Mouse (Mus musculus): ENCODE data around the gene Syde1.
A peak's percentile ranks its signal among the peaks of the same experiment; 100 is the strongest.

The Syde1 gene

DNA sequence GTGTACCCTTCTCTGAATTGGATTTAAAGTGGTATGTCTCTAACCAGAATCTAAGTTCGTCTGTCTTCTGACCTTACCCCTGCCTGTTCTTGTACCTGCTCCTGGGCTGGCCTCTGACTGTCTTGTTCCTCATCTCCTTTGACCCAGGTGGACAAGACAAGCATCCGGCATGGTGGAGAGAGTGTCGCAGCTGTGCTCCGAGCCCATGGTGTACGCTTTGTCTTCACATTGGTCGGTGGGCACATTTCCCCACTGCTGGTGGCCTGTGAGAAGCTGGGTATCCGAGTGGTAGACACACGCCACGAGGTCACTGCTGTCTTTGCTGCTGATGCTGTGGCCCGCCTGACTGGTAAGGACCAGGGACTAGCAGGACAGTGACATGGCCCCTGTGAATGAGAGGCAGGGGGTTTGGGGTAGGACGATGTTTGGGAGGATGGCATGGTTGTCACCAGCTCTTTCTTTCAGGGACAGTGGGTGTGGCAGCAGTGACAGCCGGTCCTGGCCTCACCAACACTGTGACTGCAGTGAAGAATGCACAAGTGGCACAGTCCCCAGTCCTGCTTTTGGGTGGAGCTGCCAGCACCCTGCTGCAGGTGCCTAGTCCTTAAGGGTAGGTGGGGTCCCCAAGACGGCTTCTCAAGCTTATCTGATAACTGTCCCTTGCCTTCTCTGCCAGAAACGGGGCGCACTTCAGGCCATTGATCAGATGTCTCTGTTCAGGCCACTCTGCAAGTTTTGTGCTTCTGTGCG, 15.2 kb downstream of the Syde1 start:
- DNase-seq (ENCODE audit: extremely low read depth, insufficient read length, low spot score), result no peak

DNA sequence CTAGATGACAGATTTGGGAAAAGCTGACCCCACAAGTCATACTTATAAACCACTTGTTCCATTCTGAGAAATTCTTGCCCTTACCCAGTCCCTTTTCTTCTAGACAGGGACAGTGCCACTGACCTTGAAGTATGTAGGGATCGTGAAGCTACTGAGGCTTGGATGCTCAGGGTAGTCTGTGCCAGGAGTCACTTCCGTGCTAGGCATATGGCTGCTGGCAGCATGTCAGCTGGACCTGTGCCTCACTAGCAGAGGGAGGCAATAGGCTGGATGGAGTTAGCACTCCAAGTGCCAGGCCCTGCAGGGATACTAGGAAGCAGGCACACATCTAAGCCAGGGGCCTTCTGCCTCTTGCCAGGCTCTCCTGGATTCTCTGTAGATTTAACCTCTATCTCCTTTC, 16.1 kb downstream of the Syde1 start:
- peak; percentile 59 for DNase-seq (ENCODE audit: extremely low read depth, insufficient read length, low spot score)

DNA sequence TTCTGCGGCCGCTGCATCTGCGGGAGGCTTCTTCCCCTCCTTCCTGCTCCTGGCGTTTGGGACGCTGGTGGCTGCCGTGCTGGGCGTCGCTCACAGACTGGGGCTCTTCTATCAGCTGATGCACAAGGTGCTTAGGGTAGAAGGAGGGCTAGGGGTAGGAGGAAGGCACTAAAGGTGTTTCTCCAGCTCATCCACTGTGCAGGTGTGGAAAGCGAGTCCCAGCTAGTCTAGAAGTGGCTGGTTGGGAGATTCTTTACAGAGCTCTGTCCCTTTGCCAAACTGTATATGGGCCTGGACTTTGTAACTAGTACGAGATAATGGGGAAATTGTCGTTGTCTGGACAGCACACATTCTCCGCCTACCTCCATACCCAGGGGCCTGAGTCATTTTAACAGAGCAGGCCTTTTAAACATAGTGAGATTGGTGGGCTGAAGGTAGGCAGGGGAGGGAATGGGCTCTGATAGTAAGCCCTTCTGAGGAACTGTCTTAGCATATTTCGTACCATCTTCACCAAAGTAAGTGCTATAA, 16.6 kb downstream of the Syde1 start:
- DNase-seq (ENCODE audit: extremely low read depth, insufficient read length, low spot score), result no peak

DNA sequence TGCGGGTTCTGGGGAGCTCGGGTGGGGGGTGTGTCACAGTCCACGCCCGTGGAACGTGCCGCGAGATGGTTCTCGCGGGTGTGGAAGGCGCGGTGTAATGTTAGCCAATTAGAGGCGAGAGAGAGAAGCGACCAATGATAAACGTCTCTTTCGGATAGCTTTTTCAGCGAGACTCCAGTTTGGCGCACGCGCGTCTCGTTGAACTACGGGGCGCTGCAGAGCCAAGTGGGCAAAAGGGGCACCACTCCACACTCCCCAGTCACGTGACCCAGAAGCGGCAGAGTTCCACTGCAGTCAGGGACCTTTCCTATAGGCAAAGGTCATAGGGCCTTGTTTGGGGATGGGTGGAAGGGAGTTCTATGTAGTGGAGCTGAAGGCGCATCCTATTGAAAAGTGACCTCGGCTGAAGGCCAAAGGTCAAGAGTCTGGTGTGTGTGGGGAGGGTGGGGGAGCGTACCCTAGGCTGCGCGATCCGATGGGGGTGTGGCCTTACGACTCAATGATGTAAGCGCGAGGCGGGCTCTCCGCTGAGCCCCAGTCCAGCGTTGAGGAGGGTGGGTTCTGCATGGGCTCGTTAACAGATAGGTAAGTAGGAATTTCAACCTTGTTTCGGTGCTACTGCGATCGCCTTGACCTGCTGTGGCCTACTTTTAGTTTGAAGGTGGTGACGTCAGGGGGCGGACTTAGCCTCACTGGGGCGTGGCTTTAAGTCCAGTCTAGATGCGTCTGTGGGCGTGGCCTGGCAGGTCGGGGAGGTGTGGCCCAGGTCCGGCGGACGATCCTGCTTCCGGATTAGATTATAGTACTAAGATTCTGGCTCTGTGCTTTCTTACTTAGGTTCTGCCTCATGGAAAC, 17.3 kb downstream of the Syde1 start, which contains the start of gene Ilvbl:
TSS of gene Ilvbl (plus strand) at position 97 of the 855 bp plus-strand sequence.
- peak; percentile 97 for DNase-seq (ENCODE audit: extremely low read depth, insufficient read length, low spot score)

GRCm38 (mm10) chr10:78573226-78573625, 18.5 kb downstream of the Syde1 start:
- no peak for DNase-seq (ENCODE audit: extremely low read depth, insufficient read length, low spot score)

DNA sequence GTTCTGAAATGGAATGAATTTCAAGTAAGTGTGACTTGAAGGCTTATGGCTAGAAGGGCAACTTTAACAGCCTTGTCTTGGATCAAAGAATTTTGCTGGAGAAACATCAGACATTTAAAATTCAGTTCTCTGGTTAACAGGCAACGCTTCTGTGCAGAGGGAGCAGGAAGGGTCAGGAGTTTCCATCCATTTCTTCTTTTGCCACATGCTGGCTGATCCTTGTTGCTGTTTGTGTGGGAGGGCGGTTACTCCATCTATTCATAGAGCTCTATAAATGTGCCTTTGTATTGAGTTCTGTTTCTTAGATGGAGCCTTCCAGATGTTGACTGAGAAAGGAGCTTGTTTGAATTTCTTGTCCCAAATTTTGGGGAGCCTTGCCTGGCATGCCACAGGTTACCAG, 20.9 kb downstream of the Syde1 start:
- no peak for DNase-seq (ENCODE audit: extremely low read depth, insufficient read length, low spot score)

GRCm38 (mm10) chr10:78570416-78570815, 21.3 kb downstream of the Syde1 start:
- DNase-seq (ENCODE audit: extremely low read depth, insufficient read length, low spot score), result no peak

- no peak for DNase-seq (ENCODE audit: extremely low read depth, insufficient read length, low spot score)
Measured at GRCm38 (mm10) chr10:78569686-78570085, 22.1 kb downstream of the Syde1 start.

- DNase-seq (ENCODE audit: extremely low read depth, insufficient read length, low spot score), result no peak
Measured at GRCm38 (mm10) chr10:78569191-78569590, 22.6 kb downstream of the Syde1 start.

- no peak for DNase-seq (ENCODE audit: extremely low read depth, insufficient read length, low spot score)
Measured at GRCm38 (mm10) chr10:78565070-78565469, 26.7 kb downstream of the Syde1 start.

DNA sequence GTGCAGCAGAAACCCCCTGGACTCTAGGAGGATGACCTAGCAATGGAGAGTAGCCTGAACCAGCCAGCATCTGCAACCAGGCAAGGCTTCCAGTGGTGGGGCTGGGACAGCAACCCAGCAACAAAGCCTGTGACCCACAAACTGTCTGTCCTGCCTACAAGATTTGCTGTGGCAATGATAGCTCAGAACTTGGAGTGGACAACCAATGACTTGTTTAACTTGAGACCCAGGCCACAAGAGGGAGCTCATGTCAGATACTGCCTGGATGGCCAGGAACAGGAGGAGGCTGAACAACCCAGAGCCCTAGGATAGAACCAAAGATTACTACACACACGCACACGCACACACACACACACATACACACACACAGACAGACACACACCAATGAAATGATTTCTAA, 50.8 kb downstream of the Syde1 start:
- DNase-seq (ENCODE audit: extremely low read depth, insufficient read length, low spot score), result no peak
